Mouse (Mus musculus) fibroblast of lung, adult 2 months (primary cell): ENCODE data around the gene Atp5g3.
"Not testable (repeated sequence)": the region's sequence is repeated elsewhere in the genome, so short reads cannot be mapped to it uniquely, and the experiment has no call there.

Experiments
- DNase-seq: peaks from one replicate; pipeline ENCODE4 v3.0.0-alpha.2; 2011; ENCODE audit warnings: low read depth

The Atp5g3 gene

GRCm38 (mm10) chr2:73896919-73897318 lies 14.2 kb downstream of the Atp5g3 start:
- not testable (repeated sequence) for DNase-seq

DNA sequence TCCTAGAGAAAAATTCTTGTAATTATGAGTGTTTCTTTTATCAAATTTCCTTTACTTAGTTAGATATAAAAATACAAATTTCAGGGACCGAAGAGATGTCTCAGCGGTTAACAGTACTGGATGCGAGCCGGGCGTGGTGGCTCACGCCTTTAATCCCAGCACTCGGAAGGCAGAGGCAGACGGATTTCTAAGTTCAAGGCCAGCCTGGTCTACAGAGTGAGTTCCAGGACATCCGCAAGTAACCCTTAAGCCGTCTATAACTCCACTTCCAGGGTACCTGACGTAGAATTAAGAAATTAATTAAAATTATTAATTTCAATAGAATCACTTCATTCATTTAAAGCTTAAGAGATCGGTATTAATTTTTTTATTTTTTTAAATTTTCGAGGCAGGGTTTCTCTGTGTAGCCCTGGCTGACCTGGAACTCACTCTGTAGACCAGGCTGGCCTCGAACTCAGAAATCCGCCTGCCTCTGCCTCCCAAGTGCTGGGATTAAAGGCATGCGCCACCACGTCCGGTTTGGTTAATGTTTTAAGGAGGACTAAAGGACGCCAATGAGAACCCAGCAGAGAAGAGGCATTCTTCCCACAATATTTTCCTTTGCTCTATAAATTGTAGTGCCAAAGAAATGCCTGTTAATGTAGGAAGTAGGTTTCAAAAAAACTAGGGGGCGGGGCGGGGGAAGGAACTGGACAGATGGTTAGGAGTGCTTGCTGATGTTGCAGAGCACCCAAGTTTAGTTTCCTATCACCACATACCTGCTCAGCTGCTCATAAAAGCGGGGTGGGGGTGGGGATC lies 17.5 kb downstream of the Atp5g3 start:
- DNase-seq = no peak

GRCm38 (mm10) chr2:73892464-73893296 lies 18.4 kb downstream of the Atp5g3 start, which contains the start of gene Atf2:
Gene Atf2, minus strand, starts transcription at chr2:73892639.
- peak; percentile 96 for DNase-seq

DNA sequence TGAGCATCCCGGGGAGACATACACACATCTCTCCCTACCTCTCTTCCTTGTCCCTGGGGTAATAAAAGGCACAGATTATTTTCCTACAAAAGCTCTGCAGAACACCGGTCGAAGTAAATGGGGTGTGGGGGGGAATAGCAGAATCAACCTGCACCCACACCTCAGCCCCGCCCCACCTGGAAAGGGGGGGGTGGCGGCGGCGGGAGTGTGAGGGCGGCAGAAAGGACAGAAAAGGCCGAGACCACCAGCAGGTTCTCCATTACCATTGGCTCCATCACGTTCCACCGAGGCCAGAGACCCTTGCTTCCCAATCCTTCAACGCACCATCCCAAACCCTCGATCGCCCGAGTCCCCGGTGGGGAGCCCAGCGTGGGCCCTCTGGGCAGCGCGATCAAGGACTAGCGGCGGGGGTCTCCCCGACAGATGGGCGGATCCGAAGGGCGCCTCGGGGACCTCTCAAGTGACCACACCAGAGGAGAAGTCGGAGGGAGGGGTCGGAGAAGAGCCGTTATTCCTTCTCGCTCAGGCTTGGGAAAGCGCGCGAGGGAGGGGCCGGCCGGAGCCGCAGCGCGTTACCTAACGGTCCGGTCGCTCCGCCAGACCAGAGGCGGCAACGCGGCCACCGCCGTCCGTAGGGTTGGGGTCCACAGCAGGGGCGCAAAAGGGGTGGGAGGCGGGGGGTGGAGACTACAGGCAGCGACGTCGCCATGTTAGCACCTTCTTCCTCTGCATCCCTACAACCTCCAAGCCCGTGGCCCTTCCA lies 19.2 kb downstream of the Atp5g3 start:
- no peak for DNase-seq

DNA sequence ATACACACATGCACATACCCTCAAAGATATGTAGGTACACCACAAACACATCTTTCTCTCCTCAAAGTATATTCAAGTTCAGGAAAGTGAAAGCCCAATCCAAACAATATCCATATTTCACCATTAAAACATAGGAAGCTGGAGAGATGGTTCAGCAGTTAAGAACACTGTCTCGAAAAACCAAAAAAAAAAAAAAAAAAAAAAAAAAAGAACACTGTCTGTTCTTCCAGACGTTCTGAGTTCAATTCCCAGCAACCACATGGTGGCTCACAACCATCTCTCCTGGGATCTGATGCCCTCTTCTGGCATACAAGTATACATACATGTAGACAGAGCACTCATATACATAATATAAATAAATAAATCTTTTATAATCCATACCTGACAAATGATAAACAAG lies 25.1 kb downstream of the Atp5g3 start:
- DNase-seq = no peak

DNA sequence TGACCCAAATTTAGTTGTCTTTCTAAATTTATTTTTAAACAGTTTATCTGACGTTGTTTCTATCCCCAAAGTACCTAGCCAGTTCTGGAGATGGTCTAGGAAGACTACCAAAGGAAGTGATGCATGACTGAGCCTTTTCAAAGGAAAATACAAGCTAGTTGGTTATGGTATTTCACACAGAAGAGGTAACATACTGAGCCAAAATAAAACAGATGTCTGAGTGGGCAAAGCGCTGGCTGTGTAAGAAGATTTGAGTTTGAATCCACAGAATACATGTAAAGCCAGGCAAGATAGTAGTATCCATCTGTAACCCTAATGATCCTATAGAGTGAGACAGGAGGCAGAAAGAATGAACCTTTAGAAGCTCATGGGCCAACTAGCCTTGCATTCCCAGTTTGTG lies 33.2 kb downstream of the Atp5g3 start:
- DNase-seq = no peak

GRCm38 (mm10) chr2:73867764-73868487 lies 43.2 kb downstream of the Atp5g3 start:
- DNase-seq = no peak

DNA sequence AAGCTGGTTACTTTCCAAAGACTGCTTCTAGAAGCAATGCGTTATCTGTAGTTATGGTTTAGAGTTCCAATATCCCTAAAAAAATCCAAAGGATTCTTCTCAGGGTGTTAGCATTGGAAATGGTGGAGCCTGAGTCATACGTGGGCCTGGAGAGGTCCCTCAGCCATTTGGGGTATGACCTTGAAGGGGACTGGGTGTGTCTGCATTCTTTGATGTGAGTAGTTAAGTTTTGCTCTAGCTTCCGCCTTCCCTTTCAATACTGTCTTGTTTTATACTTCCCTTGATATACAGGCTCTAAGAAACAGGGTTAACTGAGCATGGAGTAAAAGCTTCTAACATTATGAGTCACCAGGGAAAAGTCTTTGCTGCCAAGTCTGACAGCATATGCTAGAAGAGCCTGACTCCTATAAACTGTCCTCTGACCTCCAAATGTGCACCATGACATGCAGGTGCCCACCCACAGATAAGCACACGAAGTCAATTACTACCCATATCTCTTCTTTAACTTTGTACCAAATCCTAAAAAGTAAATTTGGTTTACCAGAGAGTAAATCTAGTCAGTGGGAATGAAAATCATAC lies 51.0 kb downstream of the Atp5g3 start:
- DNase-seq = peak; percentile 17
